Mouse (Mus musculus) kidney, embryonic 14.5 days (tissue): ENCODE measurements around the gene AC141477.1. TPM values are rescaled to one million over a fixed set of nuclear protein-coding genes. Genes with fewer than 3 reads are reported as not detected.

Experiments
- ATAC-seq: fragments of 200-750 bp; cut with Nextera tagmentation; 2 replicates; pipeline ENCODE4 v1.8.0; 2017; ENCODE audit warnings: moderate number of reproducible peaks, mild to moderate bottlenecking, moderate TSS enrichment, moderate library complexity; ENCODE audit not compliant: low FRiP score, low TSS enrichment
- H3K27ac ChIP-seq: fragments of 300-500 bp; sonication (generic); 2 replicates; pipeline ENCODE4 v1.5.1; 2014; ENCODE audit warnings: low read depth, mild to moderate bottlenecking, low read length, moderate library complexity, mixed read lengths
- H3K27me3 ChIP-seq: fragments of 300-500 bp; sonication (generic); 2 replicates; pipeline ENCODE4 v1.6.1; 2014; ENCODE audit warnings: mild to moderate bottlenecking, low read length; ENCODE audit not compliant: control insufficient read depth, insufficient read depth
- H3K36me3 ChIP-seq: fragments of 300-500 bp; sonication (generic); 2 replicates; pipeline ENCODE4 v1.6.1; 2014; ENCODE audit warnings: low read length, mixed read lengths; ENCODE audit not compliant: control insufficient read depth, insufficient read depth
- H3K4me1 ChIP-seq: fragments of 300-500 bp; sonication (generic); 2 replicates; pipeline ENCODE4 v1.6.1; 2014; ENCODE audit warnings: low read length, mixed read lengths; ENCODE audit not compliant: control insufficient read depth, insufficient read depth
- H3K4me2 ChIP-seq: fragments of 300-500 bp; sonication (generic); replicated peaks from 2 replicates; pipeline ENCODE4 v1.6.1; 2014; ENCODE audit warnings: low read depth, mild to moderate bottlenecking, low read length
- H3K4me3 ChIP-seq: fragments of 300-500 bp; sonication (generic); 2 replicates; pipeline ENCODE4 v1.5.1; 2014; ENCODE audit warnings: mild to moderate bottlenecking, low read length
- H3K9ac ChIP-seq: fragments of 300-500 bp; sonication (generic); 2 replicates; pipeline ENCODE4 v1.6.1; 2014; ENCODE audit warnings: low read depth, mild to moderate bottlenecking, low read length, moderate library complexity
- H3K9me3 ChIP-seq: fragments of 300-500 bp; sonication (generic); 2 replicates; pipeline ENCODE4 v1.6.1; 2016; ENCODE audit warnings: low read length; ENCODE audit not compliant: control insufficient read depth
- WGBS: fragments of 180-500 bp; shearing (Covaris S2); extraction: QIAGEN DNeasy Blood & Tissue Kit; methylation state at CpG from one replicate; pipeline ENCODE4 v1.1.7; 2014; 5-methylcytosine and 5-hydroxymethylcytosine counted together
- polyA plus RNA-seq: library from polyadenylated mRNA; unstranded; fragments of >200 nt; fragmentation: Nextera tagmentation; extraction: Ambion mirVana; gene quantifications from 2 replicates; pipeline ENCODE4 v1.2.1, GENCODE M21; 2014

The AC141477.1 gene
- polyA plus RNA-seq, 1 experiment from 2014 or later = not detected

- peaks cover 87% of the 10 kb centered on the region for H3K36me3 ChIP-seq
- 96% methylated on average over 11 of the region's 11 CpGs for WGBS
- H3K4me1 ChIP-seq = no peaks in the 10 kb centered on the region
- H3K9me3 ChIP-seq = no peaks in the 10 kb centered on the region
- H3K27me3 ChIP-seq = no peaks in the 10 kb centered on the region
- H3K27ac ChIP-seq = no peak overlapping the region
- H3K4me3 ChIP-seq = no peak overlapping the region
- H3K9ac ChIP-seq = no peak overlapping the region; the same call in 1 of the 2 replicates
- ATAC-seq = no peak
- no peak overlapping the region for H3K4me2 ChIP-seq
These were observed 6.3 kb downstream of the AC141477.1 start for GRCm38 (mm10) chr10:76433925-76434324.

- Histone ChIP-seq H3K27ac (no peak overlapping the region), H3K4me3 (no peak overlapping the region), H3K9ac (no peak overlapping the region), H3K4me2 (no peak overlapping the region), H3K9me3 (no peaks in the 10 kb centered on the region), H3K27me3 (no peaks in the 10 kb centered on the region), H3K36me3 (peaks cover 95% of the 10 kb centered on the region), H3K4me1 (no peaks in the 10 kb centered on the region)
- WGBS = 96% methylated on average over 7 of the region's 7 CpGs
- no peak for ATAC-seq
These were observed 14.6 kb downstream of the AC141477.1 start for GRCm38 (mm10) chr10:76425674-76426073.

DNA sequence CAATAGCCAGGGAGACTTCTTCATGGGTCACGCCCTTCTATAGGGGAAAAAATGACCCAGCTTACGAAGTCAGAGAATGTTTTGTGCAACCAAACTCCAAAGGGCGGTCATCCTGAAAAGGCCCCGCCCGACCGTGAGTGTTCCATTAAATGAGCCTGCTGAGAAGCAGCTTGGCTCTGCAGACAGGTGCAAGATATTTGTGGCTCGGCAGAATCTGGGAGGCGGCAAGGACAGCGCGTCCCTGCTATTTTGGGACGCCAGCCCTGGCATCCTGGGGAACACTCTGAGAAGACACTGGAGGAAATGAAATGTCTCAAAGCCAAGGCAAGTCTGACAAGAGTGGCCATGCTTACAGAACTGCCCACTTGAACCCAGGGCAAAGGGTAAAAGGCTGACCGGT, 23.4 kb downstream of the AC141477.1 start:
- H3K27me3 ChIP-seq = no peaks in the 10 kb centered on the region
- 82% methylated on average over 12 of the region's 12 CpGs for WGBS
- H3K4me2 ChIP-seq = no peak overlapping the region
- no peak overlapping the region for H3K9ac ChIP-seq
- H3K27ac ChIP-seq = no peak overlapping the region
- peaks cover 73% of the 10 kb centered on the region for H3K36me3 ChIP-seq
- no peak overlapping the region for H3K4me3 ChIP-seq
- ATAC-seq = no peak
- no peaks in the 10 kb centered on the region for H3K9me3 ChIP-seq
- H3K4me1 ChIP-seq = no peaks in the 10 kb centered on the region

GRCm38 (mm10) chr10:76408520-76408919, 31.7 kb downstream of the AC141477.1 start:
- 58% methylated on average over 10 of the region's 10 CpGs for WGBS
- Histone ChIP-seq H3K4me1 (no peaks in the 10 kb centered on the region), H3K4me3 (no peak overlapping the region), H3K27me3 (no peaks in the 10 kb centered on the region), H3K9ac (no peak overlapping the region), H3K4me2 (no peak overlapping the region), H3K9me3 (no peaks in the 10 kb centered on the region), H3K36me3 (peaks cover 80% of the 10 kb centered on the region), H3K27ac (no peak overlapping the region)
- no peak for ATAC-seq

DNA sequence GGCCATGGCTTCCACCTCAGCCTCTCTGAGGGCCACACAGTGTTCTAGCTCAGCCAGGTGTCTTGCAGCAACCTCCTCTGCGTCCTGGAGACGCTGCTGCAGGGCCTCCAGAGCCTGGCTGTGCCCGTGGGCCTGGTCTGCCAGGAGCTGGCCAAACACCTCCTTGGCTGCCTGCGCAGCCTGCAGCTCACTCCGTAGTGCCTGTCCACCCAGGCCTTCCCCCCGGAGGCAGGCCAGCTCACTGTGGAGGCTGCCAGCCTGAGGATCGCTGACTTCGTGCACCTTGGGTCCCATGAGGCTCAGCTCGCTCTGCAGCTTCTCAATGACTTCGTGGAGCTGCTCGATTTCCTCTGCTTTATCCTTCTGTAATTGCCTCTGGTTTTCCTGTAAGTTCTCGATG, 47.6 kb downstream of the AC141477.1 start:
- 93% methylated on average over 12 of the region's 12 CpGs for WGBS
- no peaks in the 10 kb centered on the region for H3K27me3 ChIP-seq
- no peak overlapping the region for H3K4me2 ChIP-seq
- H3K9ac ChIP-seq = no peak overlapping the region
- H3K36me3 ChIP-seq = peaks cover 62% of the 10 kb centered on the region
- no peaks in the 10 kb centered on the region for H3K9me3 ChIP-seq
- no peaks in the 10 kb centered on the region for H3K4me1 ChIP-seq
- no peak overlapping the region for H3K27ac ChIP-seq
- H3K4me3 ChIP-seq = no peak overlapping the region
- ATAC-seq = no peak

- Histone ChIP-seq H3K36me3 (peaks cover 60% of the 10 kb centered on the region), H3K9me3 (no peaks in the 10 kb centered on the region), H3K27me3 (no peaks in the 10 kb centered on the region), H3K4me2 (no peak overlapping the region), H3K4me3 (no peak overlapping the region), H3K27ac (no peak overlapping the region), H3K4me1 (no peaks in the 10 kb centered on the region), H3K9ac (no peak overlapping the region)
- no peak for ATAC-seq
- 85% methylated on average over 9 of the region's 9 CpGs for WGBS
These were observed 48.5 kb downstream of the AC141477.1 start for GRCm38 (mm10) chr10:76391786-76392185.

DNA sequence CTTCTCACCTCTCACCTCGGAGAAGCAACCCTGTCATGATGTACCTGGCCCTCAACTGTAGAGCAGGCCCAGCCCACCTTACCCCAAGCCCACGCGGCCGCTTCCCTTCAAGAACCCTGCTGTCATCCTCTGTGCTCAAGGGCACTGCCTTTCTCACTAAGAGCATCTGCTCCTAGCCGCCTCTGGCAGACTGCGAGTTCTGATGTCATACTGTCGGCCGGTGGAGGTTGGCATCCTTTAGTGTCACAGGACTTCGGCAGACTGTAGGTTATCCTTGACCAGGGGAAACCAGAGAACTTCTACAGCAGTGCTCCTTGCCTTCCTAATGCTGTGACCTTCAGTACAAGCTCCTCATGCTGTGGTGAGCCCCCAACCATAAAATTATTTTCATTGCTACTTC, 49.1 kb downstream of the AC141477.1 start:
- no peak for ATAC-seq
- no peak overlapping the region for H3K9ac ChIP-seq
- WGBS = 94% methylated on average over 9 of the region's 9 CpGs
- H3K4me1 ChIP-seq = no peaks in the 10 kb centered on the region
- no peak overlapping the region for H3K4me3 ChIP-seq
- H3K4me2 ChIP-seq = no peak overlapping the region
- no peaks in the 10 kb centered on the region for H3K27me3 ChIP-seq
- peaks cover 62% of the 10 kb centered on the region for H3K36me3 ChIP-seq
- no peaks in the 10 kb centered on the region for H3K9me3 ChIP-seq
- H3K27ac ChIP-seq = no peak overlapping the region

Other genes starting within 250 kb of the AC141477.1 start
- gene Prmt2, start 202.6 kb downstream of the AC141477.1 start, polyA plus RNA-seq = 39.4 and 57.6 TPM in 2 replicates
- 0.32 and 0.56 TPM in 2 replicates for gene S100b, start 186.6 kb downstream of the AC141477.1 start, polyA plus RNA-seq
- 5.7 and 6.3 TPM in 2 replicates for gene Dip2a, start 95.2 kb downstream of the AC141477.1 start, polyA plus RNA-seq
- gene Pcnt, start 2.3 kb upstream of the AC141477.1 start, polyA plus RNA-seq = 20.2 and 27.1 TPM in 2 replicates
- not detected in 2 replicates for gene 2610028H24Rik, start 8.6 kb upstream of the AC141477.1 start, polyA plus RNA-seq
- 51.3 and 71.4 TPM in 2 replicates for gene Mcm3ap, start 28.5 kb upstream of the AC141477.1 start, polyA plus RNA-seq
- 5.3 and 6.0 TPM in 2 replicates for gene Ybey, start 28.7 kb upstream of the AC141477.1 start, polyA plus RNA-seq
- gene Lss, start 91.1 kb upstream of the AC141477.1 start, polyA plus RNA-seq = 9.7 and 21.9 TPM in 2 replicates
- gene Spatc1l, start 121.8 kb upstream of the AC141477.1 start, polyA plus RNA-seq = not detected in 2 replicates
- gene Ftcd, start 135.2 kb upstream of the AC141477.1 start, polyA plus RNA-seq = 0.28 and 0.46 TPM in 2 replicates
- 19.8 and 22.0 TPM in 2 replicates for gene Col6a2, start 183.2 kb upstream of the AC141477.1 start, polyA plus RNA-seq